Mouse (Mus musculus): ENCODE measurements around the gene Lrmda. TPM values are rescaled to one million over a fixed set of nuclear protein-coding genes. Genes with fewer than 3 reads are reported as not detected.

The Lrmda gene
- polyA plus RNA-seq, 1 experiment, result 0.51 TPM

DNA sequence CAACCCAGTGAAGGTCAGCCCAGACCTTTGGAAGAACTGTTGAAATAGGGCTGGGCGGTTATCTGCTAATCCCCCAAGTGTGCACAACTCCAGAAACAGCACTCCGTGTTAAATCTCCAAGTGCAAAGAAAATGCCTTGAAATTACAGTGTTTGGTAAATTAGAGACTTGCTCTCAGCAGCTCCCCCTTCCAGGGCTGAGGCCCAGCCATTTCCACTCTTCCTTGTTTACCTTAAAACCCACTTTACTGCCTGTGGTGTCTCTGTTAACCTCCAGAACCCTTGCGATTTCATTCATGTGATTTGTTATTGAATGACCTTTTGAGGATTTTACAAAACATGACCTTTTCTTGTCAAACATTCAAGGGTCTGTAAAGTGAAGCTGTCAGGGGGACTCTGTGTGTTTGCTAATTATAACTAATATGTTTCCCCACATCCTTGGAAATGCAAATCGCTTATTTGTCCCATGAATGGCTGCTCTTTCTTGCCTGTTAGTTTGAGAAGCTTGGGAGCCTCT lies 136.1 kb downstream of the Lrmda start:
- TF ChIP-seq CTCF (IDR thresholded peaks at IDR 0.05; ENCODE audit: borderline replicate concordance, control insufficient read depth, extremely low read depth, insufficient read depth, low read length, poor library complexity), result no peak
- Histone ChIP-seq H3K27me3 (ENCODE audit: control insufficient read depth, insufficient read depth, low read length) (no peaks in the 10 kb centered on the region), H3K36me3 (ENCODE audit: control insufficient read depth, insufficient read depth, low read length) (no peaks in the 10 kb centered on the region), H3K4me1 (replicated peaks; ENCODE audit: control insufficient read depth, insufficient read depth, low read length) (no peaks in the 10 kb centered on the region), H3K4me3 (ENCODE audit: control insufficient read depth, insufficient read depth, low read length) (no peak overlapping the region), H3K27ac (ENCODE audit: control insufficient read depth, insufficient read depth, low read length) (no peak overlapping the region)
- 95% methylated on average over 4 of the region's 4 CpGs for WGBS
- no peak for DNase-seq

DNA sequence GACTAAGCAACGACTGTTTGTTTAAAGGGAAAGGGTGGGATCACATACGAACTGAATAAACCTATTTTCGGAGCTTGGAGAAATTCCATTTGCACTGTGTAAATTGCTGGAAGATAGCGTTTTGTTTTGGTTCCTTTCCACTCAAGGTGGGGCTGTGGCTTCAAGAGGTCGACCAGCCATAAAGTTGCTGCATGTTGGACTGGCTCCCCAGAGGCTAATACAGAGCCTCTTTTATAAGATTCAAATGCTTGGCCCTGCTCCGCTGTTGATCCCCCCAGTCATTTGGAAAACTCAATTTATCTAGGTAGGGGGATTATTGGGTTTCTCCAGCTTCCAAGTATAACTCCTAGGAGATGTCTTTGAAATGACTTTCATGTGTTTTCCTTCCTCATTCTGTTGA lies 137.5 kb downstream of the Lrmda start:
- no peak for DNase-seq
- H3K4me3 ChIP-seq (ENCODE audit: control insufficient read depth, insufficient read depth, low read length), result no peak overlapping the region

GRCm38 (mm10) chr14:22161416-22161815 lies 141.9 kb downstream of the Lrmda start:
- Histone ChIP-seq H3K27me3 (ENCODE audit: control insufficient read depth, insufficient read depth, low read length) (no peaks in the 10 kb centered on the region), H3K4me3 (ENCODE audit: control insufficient read depth, insufficient read depth, low read length) (no peak overlapping the region), H3K36me3 (ENCODE audit: control insufficient read depth, insufficient read depth, low read length) (no peaks in the 10 kb centered on the region), H3K27ac (ENCODE audit: control insufficient read depth, insufficient read depth, low read length) (no peak overlapping the region), H3K4me1 (replicated peaks; ENCODE audit: control insufficient read depth, insufficient read depth, low read length) (no peaks in the 10 kb centered on the region)
- 86% methylated on average over 3 of the region's 3 CpGs for WGBS
- no peak for DNase-seq
- TF ChIP-seq POLR2A (IDR thresholded peaks at IDR 0.05; ENCODE audit: control insufficient read depth, extremely low read depth, insufficient read depth, low read length, poor library complexity) (no peak), CTCF (IDR thresholded peaks at IDR 0.05; ENCODE audit: borderline replicate concordance, control insufficient read depth, extremely low read depth, insufficient read depth, low read length, poor library complexity) (no peak)

More for the DNA sequence above, 137.5 kb downstream of the Lrmda start:
- H3K27me3 ChIP-seq (ENCODE audit: control insufficient read depth, insufficient read depth, low read length), result no peaks in the 10 kb centered on the region
- 91% methylated on average over 6 of the region's 6 CpGs for WGBS
- no peak overlapping the region for H3K27ac ChIP-seq (ENCODE audit: control insufficient read depth, insufficient read depth, low read length)
- TF ChIP-seq CTCF (IDR thresholded peaks at IDR 0.05; ENCODE audit: borderline replicate concordance, control insufficient read depth, extremely low read depth, insufficient read depth, low read length, poor library complexity) (no peak), POLR2A (IDR thresholded peaks at IDR 0.05; ENCODE audit: control insufficient read depth, extremely low read depth, insufficient read depth, low read length, poor library complexity) (no peak)
- no peaks in the 10 kb centered on the region for H3K36me3 ChIP-seq (ENCODE audit: control insufficient read depth, insufficient read depth, low read length)
- H3K4me1 ChIP-seq (replicated peaks; ENCODE audit: control insufficient read depth, insufficient read depth, low read length), result no peaks in the 10 kb centered on the region

DNA sequence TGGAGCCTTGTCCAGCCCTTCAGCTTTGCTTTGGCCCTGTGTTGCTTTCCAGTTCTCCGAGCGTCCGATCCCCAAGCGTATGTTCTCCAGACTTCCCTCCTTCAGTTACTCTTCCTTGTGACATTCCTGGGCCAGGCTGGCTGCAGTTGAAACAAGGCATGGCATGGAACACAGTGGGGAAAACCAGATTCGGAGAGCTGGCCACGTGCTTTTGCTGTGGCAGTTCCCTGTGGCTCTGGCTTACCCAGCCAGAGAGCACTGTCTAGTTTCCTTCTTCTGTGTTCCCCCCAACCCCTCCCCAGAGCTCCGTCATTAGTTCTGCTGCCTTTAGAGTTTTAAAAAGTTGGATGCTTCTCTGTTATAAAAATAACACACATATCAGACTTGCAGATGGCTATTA lies 147.8 kb downstream of the Lrmda start:
- TF ChIP-seq POLR2A (IDR thresholded peaks at IDR 0.05; ENCODE audit: control insufficient read depth, extremely low read depth, insufficient read depth, low read length, poor library complexity) (no peak), CTCF (IDR thresholded peaks at IDR 0.05; ENCODE audit: borderline replicate concordance, control insufficient read depth, extremely low read depth, insufficient read depth, low read length, poor library complexity) (no peak)
- Histone ChIP-seq H3K4me3 (ENCODE audit: control insufficient read depth, insufficient read depth, low read length) (no peak overlapping the region), H3K4me1 (replicated peaks; ENCODE audit: control insufficient read depth, insufficient read depth, low read length) (no peaks in the 10 kb centered on the region), H3K36me3 (ENCODE audit: control insufficient read depth, insufficient read depth, low read length) (no peaks in the 10 kb centered on the region), H3K27me3 (ENCODE audit: control insufficient read depth, insufficient read depth, low read length) (no peaks in the 10 kb centered on the region), H3K27ac (ENCODE audit: control insufficient read depth, insufficient read depth, low read length) (no peak overlapping the region)
- 81% methylated on average over 7 of the region's 7 CpGs for WGBS
- no peak for DNase-seq

GRCm38 (mm10) chr14:22168077-22168794 lies 148.7 kb downstream of the Lrmda start:
- no peaks in the 10 kb centered on the region for H3K4me1 ChIP-seq (replicated peaks; ENCODE audit: control insufficient read depth, insufficient read depth, low read length)
- no peak for DNase-seq
- no peak overlapping the region for H3K27ac ChIP-seq (ENCODE audit: control insufficient read depth, insufficient read depth, low read length)
- no peaks in the 10 kb centered on the region for H3K36me3 ChIP-seq (ENCODE audit: control insufficient read depth, insufficient read depth, low read length)
- 86% methylated on average over 11 of the region's 11 CpGs for WGBS
- TF ChIP-seq POLR2A (IDR thresholded peaks at IDR 0.05; ENCODE audit: control insufficient read depth, extremely low read depth, insufficient read depth, low read length, poor library complexity) (no peak), CTCF (IDR thresholded peaks at IDR 0.05; ENCODE audit: borderline replicate concordance, control insufficient read depth, extremely low read depth, insufficient read depth, low read length, poor library complexity) (no peak)
- H3K27me3 ChIP-seq (ENCODE audit: control insufficient read depth, insufficient read depth, low read length), result no peaks in the 10 kb centered on the region
- no peak overlapping the region for H3K4me3 ChIP-seq (ENCODE audit: control insufficient read depth, insufficient read depth, low read length)

GRCm38 (mm10) chr14:22168795-22169568 lies 149.5 kb downstream of the Lrmda start:
- Histone ChIP-seq H3K27ac (ENCODE audit: control insufficient read depth, insufficient read depth, low read length) (no peak overlapping the region), H3K4me3 (ENCODE audit: control insufficient read depth, insufficient read depth, low read length) (no peak overlapping the region), H3K27me3 (ENCODE audit: control insufficient read depth, insufficient read depth, low read length) (no peaks in the 10 kb centered on the region), H3K4me1 (replicated peaks; ENCODE audit: control insufficient read depth, insufficient read depth, low read length) (no peaks in the 10 kb centered on the region), H3K36me3 (ENCODE audit: control insufficient read depth, insufficient read depth, low read length) (no peaks in the 10 kb centered on the region)
- 61% methylated on average over 14 of the region's 14 CpGs for WGBS
- TF ChIP-seq CTCF (IDR thresholded peaks at IDR 0.05; ENCODE audit: borderline replicate concordance, control insufficient read depth, extremely low read depth, insufficient read depth, low read length, poor library complexity) (no peak), POLR2A (IDR thresholded peaks at IDR 0.05; ENCODE audit: control insufficient read depth, extremely low read depth, insufficient read depth, low read length, poor library complexity) (no peak)
- no peak for DNase-seq
